Mouse (Mus musculus) kidney, postnatal 4 days (tissue): ENCODE data around the gene Dip2a.

Experiments
- DNase-seq, 2 experiments: peaks; one replicate each; pipeline ENCODE4 v3.0.0; 2021; ENCODE audit warnings: mixed read lengths in 2 of 2

Gene Dip2a

GRCm38 (mm10) chr10:76239401-76239800 is 105.7 kb downstream of the Dip2a start:
- no peak for DNase-seq

- peak; percentile 92 to 95 for DNase-seq
Measured at GRCm38 (mm10) chr10:76237341-76238225, 107.5 kb downstream of the Dip2a start, which contains the start of gene Prmt2. TSS of gene Prmt2 (minus strand) at chr10:76237865.

- no peak for DNase-seq
Measured at GRCm38 (mm10) chr10:76229627-76230026, 115.5 kb downstream of the Dip2a start.

- DNase-seq: no peak
Measured at GRCm38 (mm10) chr10:76225944-76226343, 119.1 kb downstream of the Dip2a start.

- DNase-seq: no peak
Measured at GRCm38 (mm10) chr10:76218240-76218639, 126.9 kb downstream of the Dip2a start.

GRCm38 (mm10) chr10:76217056-76217455 is 128.0 kb downstream of the Dip2a start:
- DNase-seq: no peak

- no peak for DNase-seq
Measured at GRCm38 (mm10) chr10:76214161-76214560, 130.9 kb downstream of the Dip2a start.

- DNase-seq: no peak
Measured at GRCm38 (mm10) chr10:76212121-76212520, 133.0 kb downstream of the Dip2a start.

- DNase-seq: no peak
Measured at GRCm38 (mm10) chr10:76210806-76211205, 134.3 kb downstream of the Dip2a start.
